Mouse (Mus musculus): ENCODE measurements around the gene Hist1h3d.

DNA sequence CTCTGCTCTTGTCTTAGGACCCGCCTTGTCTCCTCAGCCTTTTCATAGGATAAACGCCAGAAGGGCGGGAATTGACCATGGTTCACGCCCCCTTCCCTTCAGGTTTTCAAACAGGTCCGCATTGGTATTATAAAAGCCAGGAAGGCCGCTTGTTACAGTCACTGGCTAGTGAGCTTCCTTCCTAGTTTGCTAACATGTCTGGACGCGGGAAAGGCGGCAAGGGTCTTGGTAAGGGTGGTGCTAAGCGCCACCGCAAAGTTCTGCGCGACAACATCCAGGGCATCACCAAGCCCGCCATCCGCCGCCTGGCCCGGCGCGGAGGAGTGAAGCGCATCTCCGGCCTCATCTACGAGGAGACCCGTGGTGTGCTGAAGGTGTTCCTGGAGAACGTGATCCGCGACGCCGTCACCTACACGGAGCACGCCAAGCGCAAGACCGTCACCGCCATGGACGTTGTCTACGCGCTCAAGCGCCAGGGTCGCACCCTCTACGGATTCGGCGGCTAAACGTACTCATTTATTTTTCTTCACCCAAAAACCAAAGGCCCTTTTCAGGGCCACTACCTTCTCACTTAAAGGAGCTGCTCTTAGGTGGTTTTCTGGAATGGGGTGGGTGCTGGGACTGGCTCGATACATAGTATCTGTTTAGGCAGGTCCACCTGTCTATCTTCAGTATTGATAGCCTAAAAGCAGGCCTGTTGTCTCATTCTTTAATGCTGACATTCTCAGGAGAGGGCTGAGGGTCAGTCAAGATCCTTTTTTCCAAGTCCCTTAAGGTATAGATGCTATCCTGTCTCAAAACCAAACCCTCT lies 6.0 kb downstream of the Hist1h3d start, which contains the start of gene Hist1h4d:
- TF ChIP-seq CTCF (IDR thresholded peaks at IDR 0.05; ENCODE audit: low read depth, low read length) (no peak), TAL1 (conservative IDR thresholded peaks at IDR 0.05; ENCODE audit: low read depth, low read length) (no peak), GATA1 (IDR thresholded peaks at IDR 0.05; ENCODE audit: borderline replicate concordance, low read length) (no peak), POLR2AphosphoS5 (IDR thresholded peaks at IDR 0.05; ENCODE audit: insufficient replicate concordance, low read depth, low read length) (peak; percentile 99), GATA2 (IDR thresholded peaks at IDR 0.05; ENCODE audit: borderline replicate concordance, low read depth, low read length) (no peak)
